Mouse (Mus musculus) liver, adult 2 months (tissue): ENCODE results near the gene Mucl3. TPM values are rescaled to one million over a fixed set of nuclear protein-coding genes. Genes with fewer than 3 reads are reported as not detected.

Experiments used
- DNase-seq: peaks from one replicate; pipeline ENCODE4 v3.0.0-alpha.2; 2011; ENCODE audit warnings: low read depth, low spot score; ENCODE audit errors: extremely low read depth
- H3K27ac ChIP-seq: fragments of 200-500 bp; replicated peaks from 2 replicates; pipeline ENCODE4 v1.5.1; 2012; ENCODE audit warnings: low read depth, mild to moderate bottlenecking, control low read depth, inconsistent platforms, low read length; ENCODE audit not compliant: insufficient read depth
- H3K27me3 ChIP-seq: fragments of 200-500 bp; 2 replicates; pipeline ENCODE4 v1.6.1; 2012; ENCODE audit warnings: mild to moderate bottlenecking, moderate library complexity, low read length, inconsistent platforms; ENCODE audit not compliant: control insufficient read depth, insufficient read depth
- H3K36me3 ChIP-seq: fragments of 200-500 bp; 2 replicates; pipeline ENCODE4 v1.6.1; 2012; ENCODE audit warnings: low read length, inconsistent platforms; ENCODE audit not compliant: control insufficient read depth, insufficient read depth
- H3K4me1 ChIP-seq: fragments of 200-500 bp; 2 replicates; pipeline ENCODE4 v1.6.1; 2011; ENCODE audit warnings: low read length; ENCODE audit not compliant: control insufficient read depth, insufficient read depth
- H3K4me3 ChIP-seq: fragments of 200-500 bp; 2 replicates; pipeline ENCODE4 v1.5.1; 2011; ENCODE audit warnings: low read depth, mild to moderate bottlenecking, control low read depth, low read length, moderate library complexity; ENCODE audit not compliant: insufficient read depth
- H3K79me2 ChIP-seq: fragments of 200-500 bp; 2 replicates; pipeline ENCODE4 v1.6.1; 2012; ENCODE audit warnings: inconsistent platforms, mild to moderate bottlenecking, low read length, moderate library complexity; ENCODE audit not compliant: control insufficient read depth, insufficient read depth
- H3K9ac ChIP-seq: fragments of 200-500 bp; 2 replicates; pipeline ENCODE4 v1.6.1; 2012; ENCODE audit warnings: low read depth, mild to moderate bottlenecking, control low read depth, inconsistent platforms, low read length
- CTCF ChIP-seq: fragments of 200-500 bp; IDR thresholded peaks from 2 replicates; pipeline ENCODE4 v1.5.1; 2011; ENCODE audit warnings: low read depth, low read length, control low read depth
- POLR2A ChIP-seq: fragments of 200-500 bp; IDR thresholded peaks from 2 replicates; pipeline ENCODE4 v1.6.1; 2011; ENCODE audit warnings: low read length, control low read depth; ENCODE audit not compliant: insufficient read depth; ENCODE audit errors: extremely low read depth
- WGBS: fragments of 180-500 bp; shearing (Covaris S2); methylation state at CpG from one replicate; pipeline ENCODE4 v1.1.7; 2018; 5-methylcytosine and 5-hydroxymethylcytosine counted together
- polyA plus RNA-seq: library from polyadenylated mRNA; depleted of rRNA; stranded (reverse); fragments of >200 nt; gene quantifications from 2 replicates; pipeline ENCODE4 v1.2.3, GENCODE M21; 2012
- total RNA-seq: library from RNA; depleted of rRNA; stranded (reverse); fragments of >200 nt; gene quantifications from 2 replicates; pipeline ENCODE4 v1.2.3, GENCODE M21; 2014

The Mucl3 gene
- total and polyA plus RNA-seq, 2 experiments = not detected

- DNase-seq = no peak
- Histone ChIP-seq H3K4me3 (no peak overlapping the region), H3K27ac (no peak overlapping the region), H3K9ac (no peak overlapping the region), H3K79me2 (no peaks in the 10 kb centered on the region), H3K4me1 (no peaks in the 10 kb centered on the region), H3K27me3 (peaks cover 3% of the 10 kb centered on the region; the same call in 1 of the 2 replicates), H3K36me3 (no peaks in the 10 kb centered on the region)
- 26% methylated on average over 1 of the region's 1 CpGs for WGBS
- TF ChIP-seq CTCF (no peak), POLR2A (no peak)
Observed at GRCm38 (mm10) chr17:35633992-35634391, 9.5 kb downstream of the Mucl3 start.

GRCm38 (mm10) chr17:35626537-35626936, 17.0 kb downstream of the Mucl3 start, which contains the start of gene Gm9573:
TSS of gene Gm9573 (minus strand) at chr17:35626637.
- no peak within 1 kb of the TSS for H3K4me3 ChIP-seq

GRCm38 (mm10) chr17:35617127-35617526, 26.4 kb downstream of the Mucl3 start:
- TF ChIP-seq CTCF (no peak), POLR2A (no peak)
- no peak overlapping the region for H3K9ac ChIP-seq
- H3K27ac ChIP-seq = no peak overlapping the region
- 71% methylated on average over 4 of the region's 4 CpGs for WGBS
- no peaks in the 10 kb centered on the region for H3K79me2 ChIP-seq
- 0 out of 2 replicates have a peak, but pooled peaks cover 2% of the 10 kb centered on the region for H3K27me3 ChIP-seq
- no peaks in the 10 kb centered on the region for H3K4me1 ChIP-seq
- H3K36me3 ChIP-seq = no peaks in the 10 kb centered on the region
- DNase-seq = peak; percentile 3
- H3K4me3 ChIP-seq = no peak overlapping the region

More at GRCm38 (mm10) chr17:35626537-35626936, 17.0 kb downstream of the Mucl3 start, which contains the start of gene Gm9573:
- DNase-seq = no peak
- no peaks in the 10 kb centered on the region for H3K4me1 ChIP-seq
- H3K36me3 ChIP-seq = no peaks in the 10 kb centered on the region
- H3K9ac ChIP-seq = no peak within 1 kb of the TSS
- TF ChIP-seq POLR2A = no peak
- no peak for TF ChIP-seq CTCF
- H3K79me2 ChIP-seq = no peaks in the 10 kb centered on the region
- H3K27me3 ChIP-seq = no peaks in the 10 kb centered on the region
- 87% methylated on average over 7 of the region's 7 CpGs for WGBS
- no peak within 1 kb of the TSS for H3K27ac ChIP-seq

- H3K9ac ChIP-seq = no peak overlapping the region
- no peaks in the 10 kb centered on the region for H3K4me1 ChIP-seq
- H3K4me3 ChIP-seq = no peak overlapping the region
- no peak overlapping the region for H3K27ac ChIP-seq
- H3K27me3 ChIP-seq = no peaks in the 10 kb centered on the region
- no peak for DNase-seq
- TF ChIP-seq CTCF = no peak
- no peak for TF ChIP-seq POLR2A
- no peaks in the 10 kb centered on the region for H3K36me3 ChIP-seq
- no peaks in the 10 kb centered on the region for H3K79me2 ChIP-seq
- WGBS = 35% methylated on average over 8 of the region's 8 CpGs
Observed at GRCm38 (mm10) chr17:35601736-35602354, 41.6 kb downstream of the Mucl3 start.

- DNase-seq = no peak
- WGBS = 46% methylated on average over 2 of the region's 2 CpGs
Observed at GRCm38 (mm10) chr17:35601249-35601648, 42.2 kb downstream of the Mucl3 start, which contains the start of gene Sfta2. TSS of gene Sfta2 (plus strand) at chr17:35601549.

GRCm38 (mm10) chr17:35597399-35597798, 46.1 kb downstream of the Mucl3 start:
- Histone ChIP-seq H3K4me3 (no peak overlapping the region), H3K4me1 (no peaks in the 10 kb centered on the region), H3K36me3 (no peaks in the 10 kb centered on the region), H3K9ac (no peak overlapping the region), H3K79me2 (no peaks in the 10 kb centered on the region), H3K27ac (no peak overlapping the region), H3K27me3 (no peaks in the 10 kb centered on the region)
- DNase-seq = no peak
- 94% methylated on average over 3 of the region's 3 CpGs for WGBS
- no peak for TF ChIP-seq POLR2A
- no peak for TF ChIP-seq CTCF

More at GRCm38 (mm10) chr17:35601249-35601648, 42.2 kb downstream of the Mucl3 start, which contains the start of gene Sfta2:
- no peaks in the 10 kb centered on the region for H3K36me3 ChIP-seq
- no peaks in the 10 kb centered on the region for H3K4me1 ChIP-seq
- TF ChIP-seq POLR2A = no peak
- TF ChIP-seq CTCF = no peak
- H3K27ac ChIP-seq = no peak within 1 kb of the TSS
- H3K4me3 ChIP-seq = no peak within 1 kb of the TSS
- H3K79me2 ChIP-seq = no peaks in the 10 kb centered on the region
- H3K9ac ChIP-seq = no peak within 1 kb of the TSS
- no peaks in the 10 kb centered on the region for H3K27me3 ChIP-seq
